Mouse (Mus musculus) heart, embryonic 11.5 days (tissue): ENCODE results near the gene Drc1. TPM values are rescaled to one million over a fixed set of nuclear protein-coding genes. Genes with fewer than 3 reads are reported as not detected.
A peak's percentile ranks its signal among the peaks of the same experiment; 100 is the strongest.

Source experiments
- ATAC-seq: fragments of 200-750 bp; cut with Nextera tagmentation; replicated peaks from 2 replicates; pipeline ENCODE4 v1.8.0; 2017; ENCODE audit warnings: moderate library complexity; ENCODE audit not compliant: insufficient number of reproducible peaks, low FRiP score, low TSS enrichment
- H3K27ac ChIP-seq: fragments of 300-500 bp; sonication (generic); 2 replicates; pipeline ENCODE4 v1.5.1; 2014; ENCODE audit warnings: mild to moderate bottlenecking, low read depth, low read length
- H3K27me3 ChIP-seq: fragments of 300-500 bp; sonication (generic); 2 replicates; pipeline ENCODE4 v1.6.1; 2014; ENCODE audit warnings: mild to moderate bottlenecking, low read length, mixed read lengths; ENCODE audit not compliant: control insufficient read depth, insufficient read depth
- H3K36me3 ChIP-seq: fragments of 300-500 bp; sonication (generic); 2 replicates; pipeline ENCODE4 v1.6.1; 2014; ENCODE audit warnings: mild to moderate bottlenecking, low read length, moderate library complexity, mixed read lengths; ENCODE audit not compliant: control insufficient read depth, insufficient read depth
- H3K4me1 ChIP-seq: fragments of 300-500 bp; sonication (generic); 2 replicates; pipeline ENCODE4 v1.6.1; 2014; ENCODE audit warnings: low read length; ENCODE audit not compliant: control insufficient read depth, insufficient read depth
- H3K4me2 ChIP-seq: fragments of 300-500 bp; sonication (generic); 2 replicates; pipeline ENCODE4 v1.6.1; 2014; ENCODE audit warnings: mild to moderate bottlenecking, moderate library complexity
- H3K4me3 ChIP-seq: fragments of 300-500 bp; sonication (generic); 2 replicates; pipeline ENCODE4 v1.5.1; 2014; ENCODE audit warnings: low read depth, low read length
- H3K9ac ChIP-seq: fragments of 300-500 bp; sonication (generic); 2 replicates; pipeline ENCODE4 v1.6.1; 2014; ENCODE audit warnings: mild to moderate bottlenecking, low read depth, low read length, moderate library complexity
- H3K9me3 ChIP-seq: fragments of 300-500 bp; sonication (generic); replicated peaks from 2 replicates; pipeline ENCODE4 v1.6.1; 2016; ENCODE audit warnings: low read length; ENCODE audit not compliant: control insufficient read depth
- WGBS: fragments of 180-500 bp; shearing (Covaris S2); extraction: QIAGEN DNeasy Blood & Tissue Kit; methylation state at CpG from one replicate; pipeline ENCODE4 v1.1.7; 2014; ENCODE audit not compliant: insufficient replicate concordance; 5-methylcytosine and 5-hydroxymethylcytosine counted together
- polyA plus RNA-seq: library from polyadenylated mRNA; unstranded; fragments of >200 nt; fragmentation: Nextera tagmentation; extraction: Ambion mirVana; gene quantifications from 2 replicates; pipeline ENCODE4 v1.2.1, GENCODE M21; 2014

Drc1 gene
- 0.36 TPM in 1 of 2 replicates, not detected in the other for polyA plus RNA-seq

DNA sequence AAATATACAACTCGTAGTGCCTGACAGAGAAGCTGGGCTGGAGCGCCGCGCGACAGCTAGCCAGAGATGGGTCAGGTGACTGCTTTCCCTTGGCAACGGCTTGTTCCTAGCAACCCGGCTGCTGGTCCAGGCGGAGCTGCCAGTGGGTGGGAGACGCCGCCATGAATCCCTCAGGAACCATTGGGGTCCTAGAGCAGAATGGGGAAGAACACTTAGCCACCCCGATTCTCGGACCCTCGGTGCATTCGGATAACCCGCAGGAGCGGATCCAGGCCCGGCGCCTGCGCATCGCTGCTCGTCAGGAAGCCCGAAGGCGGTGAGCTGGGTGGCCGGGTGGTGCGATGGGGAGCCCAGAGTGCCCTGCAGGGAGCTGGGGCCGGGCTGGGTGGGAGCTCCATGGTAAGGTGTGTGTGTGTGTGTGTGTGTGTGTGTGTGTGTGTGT, at the start of gene Drc1:
Drc1 (plus strand) TSS at position 98 of the 442 bp plus-strand sequence.
- H3K4me3 ChIP-seq = peak within 1 kb of the TSS; percentile 34
- no peak within 1 kb of the TSS for H3K27ac ChIP-seq
- H3K36me3 ChIP-seq = no peaks in the 10 kb centered on the region
- 0 out of 2 replicates have a peak, but pooled peaks cover 7% of the 10 kb centered on the region for H3K27me3 ChIP-seq
- peak within 1 kb of the TSS; percentile 43; the same call in 1 of the 2 replicates for H3K9ac ChIP-seq
- H3K4me1 ChIP-seq = peaks cover 5% of the 10 kb centered on the region; the same call in 1 of the 2 replicates
- H3K4me2 ChIP-seq = peak within 1 kb of the TSS; percentile 67
- WGBS = 7% methylated on average over 26 of the region's 26 CpGs
- H3K9me3 ChIP-seq = peaks cover 2% of the 10 kb centered on the region
- ATAC-seq = no peak

DNA sequence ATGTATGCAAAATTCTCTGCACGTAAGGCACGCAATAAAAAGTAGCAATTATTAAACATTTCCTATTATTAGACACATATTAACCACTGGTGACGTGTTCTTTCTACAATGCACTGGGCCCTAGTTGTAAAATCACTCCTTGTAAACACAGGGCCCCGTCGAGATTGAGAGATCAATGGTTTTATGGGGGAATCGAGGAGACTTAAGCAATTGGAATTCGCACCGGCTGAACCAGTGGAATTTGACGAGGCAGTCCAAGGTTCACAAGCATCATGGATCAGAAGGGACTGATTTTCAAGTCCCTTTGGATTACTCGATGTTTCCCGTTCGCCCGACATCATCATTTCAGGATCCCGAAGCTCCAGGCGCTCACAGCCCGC, 49.3 kb upstream of the Drc1 start:
- no peak for ATAC-seq
- WGBS = 61% methylated on average over 16 of the region's 16 CpGs
- no peaks in the 10 kb centered on the region for H3K9me3 ChIP-seq
- no peaks in the 10 kb centered on the region for H3K36me3 ChIP-seq
- H3K27ac ChIP-seq = peak overlapping the region; percentile 66
- peaks cover 13% of the 10 kb centered on the region; the same call in 1 of the 2 replicates for H3K4me1 ChIP-seq
- peak overlapping the region; percentile 71 for H3K4me3 ChIP-seq
- H3K27me3 ChIP-seq = no peaks in the 10 kb centered on the region
- peak overlapping the region; percentile 69 for H3K4me2 ChIP-seq
- peak overlapping the region; percentile 80 for H3K9ac ChIP-seq

DNA sequence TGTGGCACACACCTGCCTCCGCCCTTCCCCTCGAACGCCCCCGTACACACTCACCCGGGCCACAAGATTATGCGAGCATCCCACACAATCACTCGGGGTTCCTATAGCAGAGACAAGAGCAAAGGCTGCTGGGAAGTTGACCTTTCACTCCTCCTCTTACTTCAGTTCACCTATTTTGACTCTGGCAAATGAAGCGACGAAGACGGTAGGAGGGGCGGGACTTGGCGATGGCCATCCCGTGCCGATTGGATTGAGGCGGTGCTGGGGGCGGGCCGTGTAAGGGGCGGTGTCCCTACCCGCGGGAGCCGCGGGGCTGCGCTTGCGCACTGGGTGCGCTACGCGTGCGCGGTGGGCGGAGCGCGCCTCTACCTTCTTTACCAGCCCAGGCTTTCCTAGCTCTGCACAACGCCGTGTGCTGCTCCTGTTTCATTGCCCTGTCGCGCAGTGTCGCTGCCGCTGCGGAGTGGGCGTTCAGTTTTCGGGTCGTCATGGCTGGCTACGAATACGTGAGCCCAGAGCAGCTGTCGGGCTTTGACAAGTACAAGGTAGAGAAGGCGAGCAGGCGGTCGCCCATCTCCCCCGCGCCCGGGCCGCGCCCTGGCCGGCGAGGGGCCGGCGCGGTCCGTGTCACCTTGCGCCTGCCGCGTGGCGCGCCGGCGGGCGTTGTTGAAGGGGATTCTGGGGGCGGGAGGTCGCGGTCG, 48.8 kb upstream of the Drc1 start, which contains the start of gene Selenoi:
Selenoi (plus strand) TSS at position 311 of the 701 bp plus-strand sequence.
- Histone ChIP-seq H3K4me3 (peak within 1 kb of the TSS; percentile 71), H3K9ac (peak within 1 kb of the TSS; percentile 80), H3K36me3 (no peaks in the 10 kb centered on the region), H3K4me1 (peaks cover 13% of the 10 kb centered on the region; the same call in 1 of the 2 replicates), H3K4me2 (peak within 1 kb of the TSS; percentile 69), H3K9me3 (no peaks in the 10 kb centered on the region), H3K27ac (peak within 1 kb of the TSS; percentile 87), H3K27me3 (no peaks in the 10 kb centered on the region)
- ATAC-seq = peak; percentile 100
- 3% methylated on average over 63 of the region's 71 CpGs for WGBS

- 4% methylated on average over 15 of the region's 15 CpGs for WGBS
- H3K4me2 ChIP-seq = peak overlapping the region; percentile 69
- no peaks in the 10 kb centered on the region for H3K36me3 ChIP-seq
- no peaks in the 10 kb centered on the region for H3K9me3 ChIP-seq
- peak overlapping the region; percentile 71 for H3K4me3 ChIP-seq
- H3K4me1 ChIP-seq = peaks cover 13% of the 10 kb centered on the region; the same call in 1 of the 2 replicates
- no peaks in the 10 kb centered on the region for H3K27me3 ChIP-seq
- peak overlapping the region; percentile 87 for H3K27ac ChIP-seq
- peak overlapping the region; percentile 78 for H3K9ac ChIP-seq
- 0 out of 2 replicates have a peak, but pooled peaks have one; percentile 12 for ATAC-seq
These were observed 48.1 kb upstream of the Drc1 start for GRCm38 (mm10) chr5:30233042-30233441.

DNA sequence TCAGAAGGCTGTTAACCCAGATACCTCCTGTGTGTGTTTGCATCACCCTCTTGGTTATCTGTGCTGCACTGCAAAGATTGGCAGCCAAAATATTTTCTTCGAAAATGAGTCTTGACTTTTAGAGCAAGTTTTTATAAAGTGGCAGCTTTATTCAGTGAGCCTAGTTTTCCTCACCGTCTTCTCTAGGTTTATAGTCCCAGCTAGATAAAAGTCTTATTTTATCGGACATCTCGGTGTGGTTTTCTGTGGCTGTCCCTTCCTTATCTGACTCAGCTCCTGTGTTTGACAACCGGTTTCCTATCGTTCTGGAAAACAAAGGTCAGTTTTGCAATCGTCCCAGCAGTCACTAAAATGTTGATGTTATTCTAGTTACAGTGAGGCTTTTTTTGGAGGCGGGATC, 47.2 kb upstream of the Drc1 start:
- peak overlapping the region; percentile 78 for H3K9ac ChIP-seq
- peaks cover 13% of the 10 kb centered on the region; the same call in 1 of the 2 replicates for H3K4me1 ChIP-seq
- H3K36me3 ChIP-seq = no peaks in the 10 kb centered on the region; the same call in 1 of the 2 replicates
- no peak overlapping the region for H3K27ac ChIP-seq
- no peaks in the 10 kb centered on the region for H3K27me3 ChIP-seq
- WGBS = 28% methylated on average over 8 of the region's 8 CpGs
- H3K4me3 ChIP-seq = peak overlapping the region; percentile 71
- ATAC-seq = no peak
- H3K4me2 ChIP-seq = peak overlapping the region; percentile 69
- no peaks in the 10 kb centered on the region for H3K9me3 ChIP-seq

- Histone ChIP-seq H3K9ac (no peak overlapping the region), H3K4me2 (no peak overlapping the region), H3K27ac (no peak overlapping the region), H3K4me3 (no peak overlapping the region), H3K36me3 (no peaks in the 10 kb centered on the region; the same call in 1 of the 2 replicates), H3K4me1 (peaks cover 13% of the 10 kb centered on the region; the same call in 1 of the 2 replicates), H3K27me3 (no peaks in the 10 kb centered on the region), H3K9me3 (no peaks in the 10 kb centered on the region)
- 91% methylated on average over 2 of the region's 2 CpGs for WGBS
- ATAC-seq = no peak
These were observed 45.5 kb upstream of the Drc1 start for GRCm38 (mm10) chr5:30235641-30236126.

DNA sequence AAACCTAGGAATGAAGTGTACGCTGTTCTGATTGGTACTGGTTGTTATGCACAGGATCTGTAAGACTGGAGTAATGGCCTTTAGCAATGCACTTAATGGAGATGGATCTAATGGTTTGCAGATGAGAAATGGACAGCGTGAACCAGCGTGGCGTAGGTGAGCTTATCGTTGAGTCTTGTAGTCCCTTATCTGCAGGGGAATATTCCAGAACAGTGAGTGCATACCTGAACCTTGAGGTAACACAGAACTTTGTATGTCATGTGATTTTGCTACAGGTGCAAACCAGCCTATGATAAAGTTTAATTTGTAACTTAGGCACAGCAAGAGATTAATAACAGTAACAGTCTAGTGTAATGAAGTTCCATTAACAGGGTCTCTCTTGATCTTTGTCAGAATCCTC, 42.7 kb upstream of the Drc1 start:
- no peak overlapping the region for H3K27ac ChIP-seq
- H3K27me3 ChIP-seq = no peaks in the 10 kb centered on the region
- no peaks in the 10 kb centered on the region; the same call in 1 of the 2 replicates for H3K36me3 ChIP-seq
- ATAC-seq = no peak
- 95% methylated on average over 5 of the region's 5 CpGs for WGBS
- no peak overlapping the region for H3K9ac ChIP-seq
- H3K9me3 ChIP-seq = no peaks in the 10 kb centered on the region
- H3K4me2 ChIP-seq = no peak overlapping the region
- no peak overlapping the region for H3K4me3 ChIP-seq
- peaks cover 22% of the 10 kb centered on the region for H3K4me1 ChIP-seq

GRCm38 (mm10) chr5:30240552-30240951, 40.6 kb upstream of the Drc1 start:
- 85% methylated on average over 7 of the region's 7 CpGs for WGBS
- Histone ChIP-seq H3K4me3 (no peak overlapping the region), H3K9ac (no peak overlapping the region), H3K4me1 (peaks cover 32% of the 10 kb centered on the region), H3K9me3 (no peaks in the 10 kb centered on the region), H3K36me3 (no peaks in the 10 kb centered on the region; the same call in 1 of the 2 replicates), H3K27ac (no peak overlapping the region), H3K27me3 (no peaks in the 10 kb centered on the region), H3K4me2 (no peak overlapping the region)
- no peak for ATAC-seq
